Mouse (Mus musculus): ENCODE data around the gene Smagp.

Gene Smagp

GRCm38 (mm10) chr15:100588297-100588696, 48.4 kb downstream of the Smagp start:
- DNase-seq: no peak

DNA sequence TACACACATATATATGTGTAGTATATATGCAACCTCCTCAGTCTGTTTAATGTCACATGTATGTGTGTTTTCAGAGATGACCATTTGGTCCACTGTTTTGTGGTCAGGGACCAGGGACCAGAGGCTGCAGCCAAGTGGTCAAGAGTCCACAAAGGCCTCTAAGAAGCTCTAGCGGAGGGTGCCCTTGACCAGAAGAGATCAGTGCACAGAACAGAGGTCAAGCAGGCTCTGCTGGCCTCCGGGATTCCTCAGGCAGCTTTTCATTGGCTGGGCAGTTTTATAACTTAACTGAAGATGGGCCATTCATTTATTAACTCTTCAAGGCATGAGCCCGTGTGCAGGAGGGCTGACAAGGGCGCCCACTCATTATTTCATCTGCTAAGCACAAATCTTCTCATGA, 49.6 kb downstream of the Smagp start:
- DNase-seq: no peak

DNA sequence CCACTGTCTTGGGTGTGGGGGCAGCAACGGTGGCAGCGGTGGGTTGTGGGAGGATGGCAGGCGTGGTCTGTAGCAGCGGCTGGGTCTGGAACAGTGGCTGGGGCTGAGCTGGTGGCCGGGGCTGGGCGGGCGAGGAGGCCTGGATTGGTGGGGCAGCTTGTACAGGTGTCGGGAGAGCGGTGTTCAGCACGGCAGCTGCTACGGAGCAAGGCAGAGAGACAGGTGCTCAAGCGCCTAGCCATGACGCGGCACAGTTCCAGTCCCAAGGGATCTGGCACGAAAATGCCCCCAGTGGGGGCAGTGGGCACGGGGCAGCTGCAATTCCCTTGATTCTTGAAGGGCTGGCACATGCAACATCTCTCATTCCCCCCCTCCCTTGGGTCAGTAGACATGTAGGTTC, 50.8 kb downstream of the Smagp start:
- DNase-seq: no peak

GRCm38 (mm10) chr15:100580108-100580507, 56.6 kb downstream of the Smagp start:
- no peak for DNase-seq

GRCm38 (mm10) chr15:100577972-100578371, 58.8 kb downstream of the Smagp start:
- DNase-seq: no peak

- no peak for DNase-seq
Observed at GRCm38 (mm10) chr15:100576810-100577209, 59.9 kb downstream of the Smagp start.

DNA sequence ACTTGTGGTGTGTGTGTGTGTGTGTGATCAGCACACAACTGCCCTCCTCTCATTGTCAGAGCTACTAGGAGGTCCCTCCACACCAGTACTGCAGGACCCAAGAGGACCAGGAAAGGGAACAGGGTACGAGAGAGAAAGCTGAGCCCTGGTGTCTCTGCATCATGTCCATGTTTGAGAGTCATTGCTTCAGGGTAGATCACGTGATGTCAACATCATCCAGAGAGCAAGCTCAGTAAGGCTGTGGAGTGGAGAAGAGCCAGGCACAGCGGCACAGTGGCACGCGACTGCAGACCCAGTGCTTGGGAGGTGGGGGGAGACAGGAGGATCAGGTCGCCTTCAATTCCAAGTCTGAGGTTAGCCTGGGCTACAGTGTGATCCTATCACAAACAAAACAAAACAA, 60.3 kb downstream of the Smagp start:
- no peak for DNase-seq

DNA sequence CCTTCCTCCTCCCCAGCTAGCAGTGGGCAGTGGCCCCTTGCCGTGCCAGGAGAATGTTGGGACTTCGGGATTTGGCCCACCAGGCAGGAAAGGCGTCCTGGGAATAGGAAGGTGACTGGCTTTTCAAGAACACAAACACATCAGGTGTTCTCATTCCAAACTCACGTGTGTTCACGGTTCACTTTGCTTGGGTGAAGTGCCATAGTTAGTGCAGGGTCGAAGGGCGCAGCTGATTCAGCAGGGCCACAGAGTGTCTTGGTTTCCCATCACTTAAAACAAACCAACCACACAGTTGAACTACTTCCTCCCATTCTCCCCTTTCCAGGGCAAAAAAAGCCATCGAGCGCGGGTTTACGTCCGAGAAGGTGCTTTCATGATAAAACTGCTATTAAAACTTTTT, 61.4 kb downstream of the Smagp start:
- DNase-seq: no peak

- no peak for DNase-seq
Observed at GRCm38 (mm10) chr15:100574378-100574777, 62.4 kb downstream of the Smagp start.

DNA sequence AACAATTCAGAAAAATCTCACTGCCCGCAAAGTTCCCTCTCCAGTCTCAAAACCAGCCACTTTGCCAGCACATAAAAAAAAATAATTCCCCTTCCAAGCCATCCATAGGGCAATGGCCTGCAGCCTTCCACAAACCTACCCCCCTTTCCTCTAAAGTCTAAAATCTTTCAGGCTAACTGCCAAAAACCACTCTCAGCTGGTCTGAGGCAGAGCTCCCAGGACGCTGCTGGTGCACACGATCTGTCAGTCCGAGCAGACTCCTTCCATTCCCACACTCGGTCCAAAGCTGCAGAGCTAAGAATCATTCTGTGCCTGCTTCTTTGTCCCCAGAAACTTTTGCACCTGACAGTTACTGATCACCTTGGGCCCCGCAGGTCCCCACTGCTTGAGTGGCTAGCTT, 62.8 kb downstream of the Smagp start:
- no peak for DNase-seq

Data from lung, adult 18-20 months (tissue).